Mouse (Mus musculus): Measurements from ENCODE around the gene Adamts12.

- TF ChIP-seq FLI1 (IDR thresholded peaks at IDR 0.05; ENCODE audit: low read length) = no peak
- TF ChIP-seq GATA1 (IDR thresholded peaks at IDR 0.05; ENCODE audit: borderline replicate concordance, low read length) = no peak
Observed at GRCm38 (mm10) chr15:11380087-11380530, 315.5 kb downstream of the Adamts12 start.

All from megakaryocyte, embryonic 14.5 days (primary cell).